Mouse (Mus musculus): Measurements from ENCODE around the gene Gm11541. TPM values are rescaled to one million over a fixed set of nuclear protein-coding genes. Genes with fewer than 3 reads are reported as not detected.

Gene Gm11541
- polyA plus RNA-seq, 1 experiment from 2014 or later, result 0.15 TPM

DNA sequence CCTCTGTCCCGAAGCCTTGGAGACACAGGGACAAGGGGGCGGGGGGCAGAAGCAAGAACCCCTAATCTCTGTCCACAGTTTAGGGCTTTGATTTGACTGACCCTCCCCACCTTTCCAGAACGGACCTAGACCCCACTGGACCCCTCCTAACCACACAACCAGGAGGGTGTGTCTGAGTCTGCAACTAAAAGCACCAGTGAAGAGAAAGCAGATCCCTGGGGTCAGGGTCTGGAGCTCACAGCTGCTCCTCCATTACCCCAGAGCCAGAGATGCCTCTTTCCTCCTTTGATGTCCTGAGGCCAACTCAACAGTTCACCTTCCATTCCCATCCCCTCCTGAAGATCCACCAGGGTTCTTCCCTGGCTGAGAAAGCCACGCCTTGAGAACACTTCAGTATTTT is 28.0 kb downstream of the Gm11541 start:
- H3K27ac ChIP-seq (replicated peaks), result no peak overlapping the region; the same call in 1 of the 2 replicates
- 35% methylated on average over 4 of the region's 4 CpGs for WGBS

DNA sequence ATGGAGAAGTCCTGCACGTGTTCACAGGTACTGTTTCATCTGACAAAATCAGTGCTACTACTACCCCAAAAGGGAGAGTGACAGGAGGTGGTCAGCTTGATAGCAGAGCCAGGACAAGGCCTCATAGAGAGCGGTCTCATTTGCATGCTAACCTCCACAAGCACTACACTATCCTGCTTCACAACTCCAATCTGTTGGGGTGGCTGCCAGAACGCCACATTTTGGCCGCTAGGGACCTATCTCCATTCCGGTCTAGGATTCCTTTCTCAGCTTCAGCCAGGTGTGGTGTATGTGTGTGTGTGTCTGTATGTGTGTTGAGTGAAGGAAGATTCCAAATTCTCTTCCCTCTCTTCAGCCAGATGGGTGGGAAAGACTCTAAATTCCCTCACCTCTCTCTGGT is 28.9 kb downstream of the Gm11541 start:
- TF ChIP-seq CTCF (IDR thresholded peaks at IDR 0.05; ENCODE audit: low read depth), result peak; percentile 22; the same call in 1 of the 2 replicates
- TF ChIP-seq EP300 (optimal IDR thresholded peaks at IDR 0.05), result no peak
- WGBS, result 71% methylated on average over 5 of the region's 5 CpGs
- Histone ChIP-seq H3K9ac (ENCODE audit: low read length) (no peak overlapping the region), H3K27me3 (ENCODE audit: control insufficient read depth, insufficient read depth, low read length) (no peaks in the 10 kb centered on the region), H3K4me2 (replicated peaks; ENCODE audit: low read depth) (no peak overlapping the region), H3K4me1 (replicated peaks; ENCODE audit: control insufficient read depth, insufficient read depth) (0 out of 2 replicates have a peak, but pooled peaks cover 4% of the 10 kb centered on the region), H3K36me3 (ENCODE audit: control insufficient read depth, insufficient read depth, low read length) (no peaks in the 10 kb centered on the region), H3K27ac (replicated peaks) (no peak overlapping the region), H3K9me3 (ENCODE audit: control insufficient read depth, low read length) (no peaks in the 10 kb centered on the region), H3K4me3 (ENCODE audit: low read depth, low read length) (no peak overlapping the region)
- DNase-seq (ENCODE audit: low spot score), result no peak
- no peak for ATAC-seq (ENCODE audit: low FRiP score, low TSS enrichment)

More for the DNA sequence above, 28.0 kb downstream of the Gm11541 start:
- TF ChIP-seq EP300 (optimal IDR thresholded peaks at IDR 0.05), result no peak
- TF ChIP-seq CTCF (IDR thresholded peaks at IDR 0.05; ENCODE audit: low read depth), result no peak
- Histone ChIP-seq H3K4me2 (replicated peaks; ENCODE audit: low read depth) (peak overlapping the region; percentile 91), H3K36me3 (ENCODE audit: control insufficient read depth, insufficient read depth, low read length) (no peaks in the 10 kb centered on the region), H3K9me3 (ENCODE audit: control insufficient read depth, low read length) (no peaks in the 10 kb centered on the region), H3K9ac (ENCODE audit: low read length) (peak overlapping the region; percentile 97), H3K27me3 (ENCODE audit: control insufficient read depth, insufficient read depth, low read length) (no peaks in the 10 kb centered on the region), H3K4me3 (ENCODE audit: low read depth, low read length) (peak overlapping the region; percentile 97), H3K4me1 (replicated peaks; ENCODE audit: control insufficient read depth, insufficient read depth) (0 out of 2 replicates have a peak, but pooled peaks cover 4% of the 10 kb centered on the region)
- DNase-seq (ENCODE audit: low spot score) (no peak), ATAC-seq (ENCODE audit: low FRiP score, low TSS enrichment) (no peak)

DNA sequence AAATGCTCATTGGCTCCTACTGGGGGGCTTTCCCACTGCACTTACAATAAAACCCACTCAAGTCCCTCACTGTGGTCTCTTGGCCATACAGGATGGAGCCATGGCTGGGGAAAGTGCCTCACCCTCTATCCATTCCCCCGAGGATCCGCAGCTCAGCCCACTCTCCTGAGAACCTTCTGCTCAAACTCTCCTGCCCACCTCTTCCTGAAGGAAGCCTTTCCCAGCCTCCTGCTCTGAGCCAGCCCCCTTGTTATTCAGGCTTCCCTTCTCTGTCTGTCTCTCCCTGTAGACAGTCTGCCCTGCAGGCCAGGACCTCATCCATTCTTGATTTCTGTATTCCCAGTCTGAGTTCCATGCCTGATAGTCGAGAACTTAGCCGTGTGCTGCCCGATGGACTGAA is 29.3 kb downstream of the Gm11541 start:
- H3K4me2 ChIP-seq (replicated peaks; ENCODE audit: low read depth), result no peak overlapping the region
- no peak for TF ChIP-seq EP300 (optimal IDR thresholded peaks at IDR 0.05)
- no peak for TF ChIP-seq CTCF (IDR thresholded peaks at IDR 0.05; ENCODE audit: low read depth)
- H3K9ac ChIP-seq (ENCODE audit: low read length), result no peak overlapping the region
- H3K27ac ChIP-seq (replicated peaks), result no peak overlapping the region
- DNase-seq (ENCODE audit: low spot score), result no peak
- no peaks in the 10 kb centered on the region for H3K9me3 ChIP-seq (ENCODE audit: control insufficient read depth, low read length)
- no peaks in the 10 kb centered on the region for H3K36me3 ChIP-seq (ENCODE audit: control insufficient read depth, insufficient read depth, low read length)
- no peak overlapping the region for H3K4me3 ChIP-seq (ENCODE audit: low read depth, low read length)
- ATAC-seq (ENCODE audit: low FRiP score, low TSS enrichment), result no peak
- 0 out of 2 replicates have a peak, but pooled peaks cover 4% of the 10 kb centered on the region for H3K4me1 ChIP-seq (replicated peaks; ENCODE audit: control insufficient read depth, insufficient read depth)
- H3K27me3 ChIP-seq (ENCODE audit: control insufficient read depth, insufficient read depth, low read length), result no peaks in the 10 kb centered on the region
- 72% methylated on average over 5 of the region's 5 CpGs for WGBS

DNA sequence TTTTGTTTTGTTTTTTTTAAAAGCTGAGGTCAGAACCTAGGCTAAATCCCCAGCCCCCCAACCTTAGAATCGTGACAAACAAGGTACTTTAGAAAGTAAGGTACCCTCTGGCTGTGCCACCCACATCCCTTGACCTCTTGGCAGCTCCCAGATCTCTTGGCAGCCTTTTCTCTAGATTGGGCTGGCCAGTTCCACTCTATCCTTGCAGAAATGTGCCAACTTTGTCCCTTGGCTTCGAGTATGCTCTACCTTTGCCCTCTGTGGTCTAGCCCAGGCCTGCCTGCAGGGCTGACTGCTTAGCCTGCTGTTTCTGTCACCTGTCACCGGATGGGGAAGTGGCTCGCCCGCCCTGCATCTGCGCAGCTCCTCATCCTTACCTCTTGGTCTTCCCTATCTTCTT is 39.0 kb downstream of the Gm11541 start:
- no peak overlapping the region for H3K4me2 ChIP-seq (replicated peaks; ENCODE audit: low read depth)
- H3K4me1 ChIP-seq (replicated peaks; ENCODE audit: control insufficient read depth, insufficient read depth), result no peaks in the 10 kb centered on the region
- DNase-seq (ENCODE audit: low spot score) (no peak), ATAC-seq (ENCODE audit: low FRiP score, low TSS enrichment) (no peak)
- H3K27ac ChIP-seq (replicated peaks), result no peak overlapping the region
- H3K27me3 ChIP-seq (ENCODE audit: control insufficient read depth, insufficient read depth, low read length), result no peaks in the 10 kb centered on the region
- H3K9ac ChIP-seq (ENCODE audit: low read length), result no peak overlapping the region
- H3K9me3 ChIP-seq (ENCODE audit: control insufficient read depth, low read length), result no peaks in the 10 kb centered on the region
- 93% methylated on average over 6 of the region's 6 CpGs for WGBS
- H3K4me3 ChIP-seq (ENCODE audit: low read depth, low read length), result no peak overlapping the region
- TF ChIP-seq CTCF (IDR thresholded peaks at IDR 0.05; ENCODE audit: low read depth), result no peak
- TF ChIP-seq EP300 (optimal IDR thresholded peaks at IDR 0.05), result no peak
- H3K36me3 ChIP-seq (ENCODE audit: control insufficient read depth, insufficient read depth, low read length), result peaks cover 32% of the 10 kb centered on the region

DNA sequence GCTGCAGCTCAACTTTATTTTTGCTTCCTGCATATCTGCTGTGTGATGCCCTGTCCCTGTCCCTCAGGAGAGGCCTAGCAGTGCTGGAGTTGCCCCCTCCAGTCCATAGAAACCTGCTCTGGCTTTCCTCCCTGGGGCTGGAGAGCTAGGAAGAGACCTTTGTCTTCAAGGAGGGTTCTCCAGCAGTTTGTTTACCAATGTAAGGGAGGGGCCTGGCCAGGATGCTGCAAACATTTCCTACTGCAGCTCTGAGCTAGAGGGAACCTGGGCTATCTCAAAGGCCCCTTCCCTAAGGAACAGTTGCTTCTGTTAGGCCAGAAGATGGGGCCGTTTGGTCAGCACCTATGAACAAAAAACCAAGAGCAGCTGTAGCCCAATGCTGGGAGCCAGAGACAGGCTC is 43.0 kb downstream of the Gm11541 start:
- WGBS, result 58% methylated on average over 1 of the region's 1 CpGs
- TF ChIP-seq CTCF (IDR thresholded peaks at IDR 0.05; ENCODE audit: low read depth) (no peak), EP300 (optimal IDR thresholded peaks at IDR 0.05) (no peak)
- peak; percentile 14; the same call in 1 of the 2 replicates for ATAC-seq (ENCODE audit: low FRiP score, low TSS enrichment)
- no peaks in the 10 kb centered on the region for H3K27me3 ChIP-seq (ENCODE audit: control insufficient read depth, insufficient read depth, low read length)
- H3K36me3 ChIP-seq (ENCODE audit: control insufficient read depth, insufficient read depth, low read length), result peaks cover 17% of the 10 kb centered on the region
- no peak overlapping the region for H3K27ac ChIP-seq (replicated peaks)
- no peak overlapping the region for H3K4me3 ChIP-seq (ENCODE audit: low read depth, low read length)
- H3K4me2 ChIP-seq (replicated peaks; ENCODE audit: low read depth), result no peak overlapping the region
- H3K4me1 ChIP-seq (replicated peaks; ENCODE audit: control insufficient read depth, insufficient read depth), result no peaks in the 10 kb centered on the region
- no peak overlapping the region for H3K9ac ChIP-seq (ENCODE audit: low read length)
- no peaks in the 10 kb centered on the region for H3K9me3 ChIP-seq (ENCODE audit: control insufficient read depth, low read length)
- DNase-seq (ENCODE audit: low spot score), result no peak

DNA sequence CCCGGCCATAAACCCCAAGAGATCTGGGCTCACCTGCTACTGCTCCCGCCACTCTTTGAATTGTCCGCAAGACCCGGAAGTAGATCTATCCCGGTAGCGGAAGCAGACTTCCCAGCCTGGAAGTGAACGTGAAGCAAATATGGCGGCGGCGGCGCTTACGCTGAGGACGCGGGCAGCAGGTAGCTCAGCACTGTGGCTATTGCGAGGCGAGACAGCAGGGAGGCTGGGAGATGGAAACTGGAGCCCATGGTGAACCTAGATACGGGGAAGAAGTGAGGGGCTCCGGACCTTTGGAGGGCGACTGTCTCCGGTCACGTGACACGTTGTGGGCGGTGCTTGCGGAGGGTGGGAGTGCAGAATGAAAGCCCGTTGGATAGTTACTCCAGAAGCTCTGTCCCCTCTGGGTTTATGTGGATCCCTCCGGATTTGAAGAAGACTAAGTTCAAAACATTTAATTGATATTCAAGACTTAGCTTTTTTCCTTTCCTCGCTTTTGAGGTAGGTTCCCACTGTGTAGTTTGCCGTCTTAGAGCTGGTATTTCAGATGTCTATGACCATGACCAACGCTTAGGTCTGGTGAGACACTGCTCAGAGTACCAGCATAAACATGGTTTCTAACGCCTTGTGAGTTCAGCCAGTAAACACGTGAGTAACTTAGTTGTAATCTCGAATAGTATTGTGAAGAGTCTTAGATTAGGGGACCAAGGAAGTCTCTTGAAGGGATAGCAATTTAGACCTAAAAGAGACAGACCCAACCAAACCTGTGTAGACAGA is 50.4 kb downstream of the Gm11541 start, which contains the start of the genes Mrpl27 and Eme1:
Gene Mrpl27, plus strand, starts transcription at position 105 of the 774 bp plus-strand sequence.
Gene Eme1, minus strand, starts transcription at position 302 of the 774 bp plus-strand sequence.
- Histone ChIP-seq H3K4me3 (ENCODE audit: low read depth, low read length) (peak within 1 kb of the TSS; percentile 64), H3K27me3 (ENCODE audit: control insufficient read depth, insufficient read depth, low read length) (no peaks in the 10 kb centered on the region), H3K4me2 (replicated peaks; ENCODE audit: low read depth) (peak within 1 kb of the TSS; percentile 65), H3K27ac (replicated peaks) (peak within 1 kb of the TSS; percentile 90), H3K36me3 (ENCODE audit: control insufficient read depth, insufficient read depth, low read length) (peaks cover 4% of the 10 kb centered on the region; the same call in 1 of the 2 replicates), H3K9ac (ENCODE audit: low read length) (peak within 1 kb of the TSS; percentile 63), H3K4me1 (replicated peaks; ENCODE audit: control insufficient read depth, insufficient read depth) (no peaks in the 10 kb centered on the region), H3K9me3 (ENCODE audit: control insufficient read depth, low read length) (no peaks in the 10 kb centered on the region)
- no peak for TF ChIP-seq EP300 (optimal IDR thresholded peaks at IDR 0.05)
- DNase-seq (ENCODE audit: low spot score), result peak; percentile 85
- ATAC-seq (ENCODE audit: low FRiP score, low TSS enrichment), result peak; percentile 91
- WGBS, result under 1% methylated on average over 32 of the region's 32 CpGs

All from stomach, postnatal 0 days (tissue).